Mouse (Mus musculus): ENCODE measurements around the gene Tle3.

Gene Tle3

GRCm38 (mm10) chr9:61377706-61378479, 5.7 kb downstream of the Tle3 start:
- DNase-seq = no peak

- no peak for DNase-seq
These were observed 6.3 kb downstream of the Tle3 start for GRCm38 (mm10) chr9:61378516-61378915.

- no peak for DNase-seq
These were observed 7.0 kb downstream of the Tle3 start for GRCm38 (mm10) chr9:61379016-61379634.

- DNase-seq = peak; percentile 60 to 74
These were observed 8.3 kb downstream of the Tle3 start for GRCm38 (mm10) chr9:61380258-61381062.

GRCm38 (mm10) chr9:61381063-61381408, 8.9 kb downstream of the Tle3 start:
- DNase-seq = no peak

GRCm38 (mm10) chr9:61381445-61381844, 9.3 kb downstream of the Tle3 start:
- DNase-seq = no peak

GRCm38 (mm10) chr9:61382595-61383186, 10.5 kb downstream of the Tle3 start:
- DNase-seq = no peak

- DNase-seq = no peak
These were observed 11.9 kb downstream of the Tle3 start for GRCm38 (mm10) chr9:61384101-61384500.

- no peak for DNase-seq
These were observed 12.7 kb downstream of the Tle3 start for GRCm38 (mm10) chr9:61384646-61385443.

GRCm38 (mm10) chr9:61385753-61386152, 13.6 kb downstream of the Tle3 start:
- DNase-seq = peak in 1 of 2 experiments; percentile 42

GRCm38 (mm10) chr9:61386314-61386713, 14.1 kb downstream of the Tle3 start:
- no peak for DNase-seq

- no peak for DNase-seq
These were observed 15.6 kb downstream of the Tle3 start for GRCm38 (mm10) chr9:61387797-61388196.

- no peak for DNase-seq
These were observed 16.0 kb downstream of the Tle3 start for GRCm38 (mm10) chr9:61388214-61388613.

- no peak for DNase-seq
These were observed 16.7 kb downstream of the Tle3 start for GRCm38 (mm10) chr9:61388689-61389403.

- DNase-seq = no peak
These were observed 17.2 kb downstream of the Tle3 start for GRCm38 (mm10) chr9:61389404-61389701.

GRCm38 (mm10) chr9:61391570-61392337, 19.6 kb downstream of the Tle3 start:
- no peak for DNase-seq

GRCm38 (mm10) chr9:61392338-61392620, 20.1 kb downstream of the Tle3 start:
- DNase-seq = no peak

GRCm38 (mm10) chr9:61393161-61393560, 21.0 kb downstream of the Tle3 start:
- no peak for DNase-seq

- no peak for DNase-seq
These were observed 21.7 kb downstream of the Tle3 start for GRCm38 (mm10) chr9:61393847-61394246.

- no peak for DNase-seq
These were observed 22.9 kb downstream of the Tle3 start for GRCm38 (mm10) chr9:61395071-61395470.

- no peak for DNase-seq
These were observed 24.3 kb downstream of the Tle3 start for GRCm38 (mm10) chr9:61396474-61396873.
